Comparison of ENCODE assay signal across 22 mouse cellular contexts in the genomic region with DNA sequence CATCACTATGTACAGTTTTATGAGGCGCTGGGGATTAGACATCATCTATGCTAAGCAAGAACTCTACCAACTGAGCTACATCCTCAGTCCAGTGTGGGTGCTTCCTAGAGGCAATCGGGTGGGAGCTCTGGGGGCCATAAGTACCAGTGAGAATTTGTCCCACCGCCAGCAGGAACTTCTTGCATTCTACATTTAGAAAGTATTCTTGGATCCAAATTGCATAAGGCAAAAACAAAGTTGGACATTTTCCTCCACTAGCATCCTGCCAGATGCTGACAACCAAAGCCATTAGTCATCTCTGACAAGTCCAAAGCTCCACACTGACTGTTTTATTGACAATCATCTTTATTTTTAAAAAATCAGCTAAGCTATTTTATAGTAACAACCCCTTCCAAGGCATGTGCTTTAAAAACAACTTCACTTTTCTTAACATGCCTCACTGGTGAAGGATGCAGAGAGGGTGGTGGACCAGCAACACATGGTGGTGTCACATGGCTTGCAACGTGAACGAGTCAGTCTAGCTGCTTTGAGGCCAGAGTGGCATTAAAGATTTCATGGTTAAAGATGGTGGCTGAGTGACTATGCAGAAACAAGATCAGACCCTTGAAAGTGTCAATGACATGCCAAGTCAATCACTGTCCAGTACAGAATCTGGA. TPM values are rescaled to one million over a fixed set of nuclear protein-coding genes. Genes with fewer than 3 reads are reported as not detected.
DNase-seq lines count a peak whose midpoint lies in the region; TF ChIP-seq lines count a peak whose summit lies in the region.
"Had no signal": no experiment of that assay in that cellular context is flagged by ENCODE, and none has a peak within 500 bp of the region (broad histone marks: within the 10 kb centered on the region; RNA-seq: fewer than 3 reads in every experiment).

No protein-coding gene starts in this region.

- no peaks in the 10 kb centered on the region for H3K27me3 ChIP-seq in C2C12 (ENCODE audit: control insufficient read depth, insufficient read depth, insufficient read length)
- H3K27me3 ChIP-seq: embryonic facial prominence, embryonic 13.5 days; heart, embryonic 13.5 days; limb, embryonic 13.5 days had no signal

- peak; percentile 23 to 29 for DNase-seq in left cerebral cortex, adult 18-20 months (ENCODE audit: low spot score in 2 of 2)
- no peak for DNase-seq in left cerebral cortex, postnatal 10 days (ENCODE audit: extremely low spot score in 1 of 2, low spot score in 2 of 2)
- peak; percentile 31 to 70 for DNase-seq in frontal cortex, adult 2 months (ENCODE audit: extremely low spot score in 1 of 2, low spot score in 1 of 2)
- DNase-seq in right cerebral cortex, postnatal 36 days (ENCODE audit: low spot score in 2 of 2), result peak; percentile 31 to 51
- no peak for DNase-seq in c-Kit-positive CD71-positive TER-119-positive erythroid progenitor cells, embryonic 14.5 days (ENCODE audit: low spot score)
- DNase-seq in MN1 (ENCODE audit: low spot score), result no peak
- DNase-seq: adrenal gland, postnatal 14 days; cerebellum, adult 8-10 months; gastrocnemius, postnatal 36 days; kidney, adult 2 months; kidney, postnatal 25 days; lung, postnatal 10 days; thymus, postnatal 4 days had no signal

- H3K79me2 ChIP-seq in C2C12 (ENCODE audit: control insufficient read depth, insufficient read depth), result no peaks in the 10 kb centered on the region

- no peak overlapping the region for H3ac ChIP-seq in C2C12 (ENCODE audit: control insufficient read depth, insufficient read length, low read depth)

- no peaks in the 10 kb centered on the region for H3K79me3 ChIP-seq in C2C12 (ENCODE audit: low read depth)

- intact Hi-C loops in left cerebral cortex, postnatal 10 days (cut with DNase I), result no loop called here

- no peak overlapping the region for H3K4me3 ChIP-seq in C2C12 (ENCODE audit: insufficient read depth, poor library complexity, severe bottlenecking)
- H3K4me3 ChIP-seq: embryonic facial prominence, embryonic 13.5 days; heart, embryonic 13.5 days; limb, embryonic 13.5 days; megakaryocyte, embryonic 14.5 days had no signal

- no peaks in the 10 kb centered on the region for H3K36me3 ChIP-seq in C2C12 (ENCODE audit: control insufficient read depth, insufficient read depth)
- H3K36me3 ChIP-seq: embryonic facial prominence, embryonic 13.5 days; heart, embryonic 13.5 days; limb, embryonic 13.5 days had no signal

- TF ChIP-seq CTCF in C2C12 (IDR thresholded peaks at IDR 0.05; ENCODE audit: control insufficient read depth, insufficient read depth, insufficient read length), result no peak

TF ChIP-seq in C2C12, 6 proteins besides CTCF, POLR2A, EP300 and RAD21:
- TF ChIP-seq MAX (IDR thresholded peaks at IDR 0.05) (peak; percentile 18), MYOD1 (IDR thresholded peaks at IDR 0.05; ENCODE audit: control insufficient read depth, insufficient read length, low read depth) (no peak)

RNA-seq across cellular contexts. Expression of a gene that starts 25.1 kb away (rescaled TPM):
- total RNA-seq in left cerebral cortex, adult 18-20 months (2021), result 10 to 100 TPM; 87.9 to 90.6 TPM
- total RNA-seq in left cerebral cortex, postnatal 10 days (2021), result 10 to 100 TPM; 57.4 to 62.0 TPM
- not detected for polyA plus RNA-seq in C2C12 (2012; fragmentation: generic; extraction: Trizol)
- polyA plus RNA-seq in frontal cortex, adult 2 months (2012; rRNA removed), result 26.1 and 29.5 TPM in 2 replicates
- total RNA-seq: common myeloid progenitor, adult 5-6 weeks; gastrocnemius, postnatal 36 days; hematopoietic stem cell, adult 5-6 weeks; MEL had no signal
- polyA plus RNA-seq: heart, embryonic 13.5 days had no signal

RNA-seq across cellular contexts. Expression of a gene that starts 44.4 kb away (rescaled TPM):
- under 1 TPM in 1 of 2 experiments, not detected in 1; 0.16 TPM for total RNA-seq in left cerebral cortex, adult 18-20 months (2021)
- not detected for total RNA-seq in left cerebral cortex, postnatal 10 days (2021)
- 0.02 TPM for polyA plus RNA-seq in C2C12 (2012; fragmentation: generic; extraction: Trizol)
- 0.26 and 0.48 TPM in 2 replicates for polyA plus RNA-seq in frontal cortex, adult 2 months (2012; rRNA removed)
- total RNA-seq: gastrocnemius, postnatal 36 days; MEL had no signal
- polyA plus RNA-seq: kidney, adult 2 months; small intestine, adult 2 months had no signal

Comparison
In these comparisons a context has a peak if more than half of its experiments do, and no peak if none do; other contexts are left out.
1. DNase-seq: peak in left cerebral cortex, adult 18-20 months (2 of 2), frontal cortex, adult 2 months (2 of 2) and right cerebral cortex, postnatal 36 days (2 of 2); none in left cerebral cortex, postnatal 10 days (0 of 2), c-Kit-positive CD71-positive TER-119-positive erythroid progenitor cells, embryonic 14.5 days (single experiment) and MN1 (single experiment).